Mouse (Mus musculus): ENCODE results near the gene Sox5.

DNA sequence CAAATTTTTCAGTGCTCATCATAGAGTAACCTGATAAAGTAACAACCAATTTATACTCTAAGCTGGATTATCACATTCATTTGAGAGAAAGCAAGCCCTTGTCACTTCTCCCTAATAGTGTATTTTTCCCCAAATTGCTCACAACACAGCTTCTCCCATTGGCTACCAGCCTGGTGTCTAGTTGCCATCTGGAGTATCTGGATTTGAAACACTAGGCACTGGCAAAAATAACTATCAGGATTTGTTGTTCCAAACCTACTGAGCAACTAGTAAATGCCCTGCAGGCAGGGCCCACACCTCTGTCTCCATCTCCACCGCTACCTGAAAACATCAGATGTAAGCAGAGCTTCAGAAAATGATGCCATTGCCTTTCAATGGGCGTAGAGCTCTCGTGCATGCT, 869.5 kb downstream of the Sox5 start:
- TF ChIP-seq POLR2A (IDR thresholded peaks at IDR 0.05; ENCODE audit: low read depth, low read length) (no peak), CTCF (IDR thresholded peaks at IDR 0.05; ENCODE audit: extremely low read depth, insufficient read depth, insufficient read length, insufficient replicate concordance) (no peak)

Data from spleen, adult 2 months (tissue).